7 mouse cellular contexts compared by ENCODE assay signal in genomic region chr5:43821538-43821937, GRCm38 (mm10). TPM values are rescaled to one million over a fixed set of nuclear protein-coding genes. Genes with fewer than 3 reads are reported as not detected.
DNase-seq lines count a peak whose midpoint lies in the region; ATAC-seq lines count a peak whose summit lies in the region.

TSS of gene Fbxl5 (minus strand) at chr5:43821638.

- H3K4me3 ChIP-seq in forebrain, embryonic 10.5 days, result no peak within 1 kb of the TSS
- H3K4me3 ChIP-seq in limb, embryonic 13.5 days, result no peak within 1 kb of the TSS
- no peak within 1 kb of the TSS for H3K4me3 ChIP-seq in stomach, embryonic 14.5 days (ENCODE audit: low read depth, low read length)

- intact Hi-C loops in heart, postnatal 25 days (cut with DNase I), result no loop called here

- WGBS in forebrain, embryonic 10.5 days, result 85% methylated on average over 19 of the region's 19 CpGs
- WGBS in limb, embryonic 13.5 days, result 78% methylated on average over 19 of the region's 19 CpGs
- WGBS in stomach, embryonic 14.5 days, result 82% methylated on average over 19 of the region's 19 CpGs

- no peak within 1 kb of the TSS for H3K27ac ChIP-seq in forebrain, embryonic 10.5 days
- H3K27ac ChIP-seq in limb, embryonic 13.5 days, result no peak within 1 kb of the TSS
- no peak within 1 kb of the TSS for H3K27ac ChIP-seq in stomach, embryonic 14.5 days (ENCODE audit: low read length)

- no peak within 1 kb of the TSS for H3K4me2 ChIP-seq in limb, embryonic 13.5 days (replicated peaks)
- no peak within 1 kb of the TSS for H3K4me2 ChIP-seq in stomach, embryonic 14.5 days (replicated peaks; ENCODE audit: low read depth, low read length)

- H3K36me3 ChIP-seq in forebrain, embryonic 10.5 days (replicated peaks), result no peaks in the 10 kb centered on the region
- no peaks in the 10 kb centered on the region for H3K36me3 ChIP-seq in limb, embryonic 13.5 days
- H3K36me3 ChIP-seq in stomach, embryonic 14.5 days (ENCODE audit: control insufficient read depth, insufficient read depth, low read length), result no peaks in the 10 kb centered on the region

- DNase-seq in thymus, postnatal 0 days (ENCODE audit: low spot score), result no peak
- DNase-seq in thymus, postnatal 10 days (ENCODE audit: low spot score in 2 of 2), result no peak
- no peak for DNase-seq in forebrain, embryonic 10.5 days (ENCODE audit: extremely low spot score, low spot score)
- no peak for DNase-seq in heart, postnatal 25 days (ENCODE audit: low spot score)
- DNase-seq in cerebellum, postnatal 25 days, result no peak

- no peaks in the 10 kb centered on the region for H3K9me3 ChIP-seq in forebrain, embryonic 10.5 days
- no peaks in the 10 kb centered on the region for H3K9me3 ChIP-seq in limb, embryonic 13.5 days
- H3K9me3 ChIP-seq in stomach, embryonic 14.5 days (ENCODE audit: control insufficient read depth, low read depth, low read length), result no peaks in the 10 kb centered on the region

- no peaks in the 10 kb centered on the region for H3K27me3 ChIP-seq in forebrain, embryonic 10.5 days (ENCODE audit: poor library complexity, severe bottlenecking)
- H3K27me3 ChIP-seq in limb, embryonic 13.5 days, result 0 out of 2 replicates have a peak, but pooled peaks cover 7% of the 10 kb centered on the region
- no peaks in the 10 kb centered on the region for H3K27me3 ChIP-seq in stomach, embryonic 14.5 days (ENCODE audit: control insufficient read depth, insufficient read depth, low read length)

- ATAC-seq in limb, embryonic 13.5 days (ENCODE audit: low FRiP score, low read depth), result no peak
- ATAC-seq in stomach, embryonic 14.5 days (ENCODE audit: insufficient number of reproducible peaks, insufficient read depth, low FRiP score, low read depth), result no peak

- H3K4me1 ChIP-seq in forebrain, embryonic 10.5 days, result peaks cover 5% of the 10 kb centered on the region; the same call in 1 of the 2 replicates
- H3K4me1 ChIP-seq in limb, embryonic 13.5 days, result peaks cover 3% of the 10 kb centered on the region; the same call in 1 of the 2 replicates
- H3K4me1 ChIP-seq in stomach, embryonic 14.5 days (ENCODE audit: control insufficient read depth, insufficient read depth, low read length), result no peaks in the 10 kb centered on the region

- no peak within 1 kb of the TSS for H3K9ac ChIP-seq in limb, embryonic 13.5 days
- H3K9ac ChIP-seq in stomach, embryonic 14.5 days (replicated peaks; ENCODE audit: low read depth, low read length), result no peak within 1 kb of the TSS

RNA-seq across cellular contexts. Expression of gene Fbxl5, which starts in this region (rescaled TPM):
- 62.4 and 63.8 TPM in 2 replicates for polyA plus RNA-seq in thymus, postnatal 0 days (2015; fragmentation: Nextera tagmentation; extraction: Ambion mirVana)
- 57.7 and 58.4 TPM in 2 replicates for polyA plus RNA-seq in forebrain, embryonic 10.5 days (2016; fragmentation: Nextera tagmentation; extraction: Ambion mirVana)
- 10 to 100 TPM; 30.4 to 32.2 TPM for total RNA-seq in heart, postnatal 25 days (2021)
- 56.7 and 58.6 TPM in 2 replicates for polyA plus RNA-seq in limb, embryonic 13.5 days (2015; fragmentation: Nextera tagmentation; extraction: Ambion mirVana)
- polyA plus RNA-seq in stomach, embryonic 14.5 days (2014; fragmentation: Nextera tagmentation; extraction: Ambion mirVana), result 68.7 and 71.3 TPM in 2 replicates
